Mouse (Mus musculus): ENCODE results near the gene Fam20a. TPM values are rescaled to one million over a fixed set of nuclear protein-coding genes. Genes with fewer than 3 reads are reported as not detected.
A peak's percentile ranks its signal among the peaks of the same experiment; 100 is the strongest.
"Not testable (repeated sequence)": the region's sequence is repeated elsewhere in the genome, so short reads cannot be mapped to it uniquely, and the experiment has no call there.

Fam20a gene
- total RNA-seq, 2 experiments from 2014 or later, result 11.8 to 15.7 TPM

DNA sequence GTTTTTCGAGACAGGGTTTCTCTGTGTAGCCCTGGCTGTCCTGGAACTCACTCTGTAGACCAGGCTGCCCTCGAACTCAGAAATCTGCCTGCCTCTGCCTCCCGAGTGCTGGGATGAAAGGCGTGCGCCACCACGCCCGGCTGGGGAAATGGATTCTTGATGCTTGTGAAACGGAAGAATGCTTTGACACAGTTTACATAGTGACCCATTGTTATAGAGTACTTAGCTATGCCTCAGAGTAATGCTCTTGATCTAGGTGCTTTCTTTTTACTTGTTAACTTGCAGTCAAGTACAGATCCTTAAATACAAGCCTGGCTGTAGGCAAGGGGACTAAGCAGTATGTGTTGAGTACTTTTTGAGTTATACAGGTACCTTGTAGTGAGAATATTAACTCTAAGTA, 61.6 kb downstream of the Fam20a start:
- not testable (repeated sequence) for DNase-seq (ENCODE audit: low spot score in 2 of 2)

DNA sequence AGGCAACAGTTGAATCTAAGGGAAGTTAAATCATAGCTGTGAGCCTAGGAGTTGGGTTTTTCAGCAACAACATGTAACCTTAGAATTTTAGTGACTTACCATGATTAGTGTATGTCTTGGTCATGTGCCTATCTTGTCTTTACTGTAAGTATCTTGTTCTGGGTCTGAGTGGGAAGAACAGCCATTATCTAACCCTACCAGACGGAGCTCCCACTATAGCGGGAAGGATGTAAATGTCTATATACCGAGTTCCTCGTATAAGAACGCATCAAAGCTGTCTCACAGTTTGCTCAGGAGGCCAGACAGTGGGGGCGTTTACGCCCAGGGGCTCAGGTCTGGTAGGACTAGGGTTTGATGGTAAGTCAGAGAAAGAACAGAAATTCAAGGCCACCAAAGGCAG, 65.8 kb downstream of the Fam20a start:
- no peak for DNase-seq (ENCODE audit: low spot score in 2 of 2)

DNA sequence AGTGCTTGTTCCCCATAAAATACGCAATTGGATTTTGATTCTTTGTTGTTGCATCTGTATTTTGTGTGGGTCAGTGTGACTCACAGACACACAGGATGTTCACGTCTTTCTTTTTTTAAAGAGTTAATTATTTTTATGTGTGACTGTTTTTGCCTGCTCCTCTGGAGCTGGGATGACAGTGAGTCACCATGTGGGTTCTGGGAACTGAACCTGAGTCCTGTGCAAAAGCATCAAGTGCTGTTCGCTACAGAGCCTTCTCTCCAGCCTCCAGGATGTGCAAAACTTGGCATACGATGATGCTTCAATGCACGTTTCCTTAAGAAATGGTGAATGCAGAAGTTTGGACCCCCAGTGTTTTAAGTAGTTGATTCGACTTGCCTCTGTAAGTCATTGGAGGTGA, 67.5 kb downstream of the Fam20a start:
- no peak for DNase-seq (ENCODE audit: low spot score in 2 of 2)

DNA sequence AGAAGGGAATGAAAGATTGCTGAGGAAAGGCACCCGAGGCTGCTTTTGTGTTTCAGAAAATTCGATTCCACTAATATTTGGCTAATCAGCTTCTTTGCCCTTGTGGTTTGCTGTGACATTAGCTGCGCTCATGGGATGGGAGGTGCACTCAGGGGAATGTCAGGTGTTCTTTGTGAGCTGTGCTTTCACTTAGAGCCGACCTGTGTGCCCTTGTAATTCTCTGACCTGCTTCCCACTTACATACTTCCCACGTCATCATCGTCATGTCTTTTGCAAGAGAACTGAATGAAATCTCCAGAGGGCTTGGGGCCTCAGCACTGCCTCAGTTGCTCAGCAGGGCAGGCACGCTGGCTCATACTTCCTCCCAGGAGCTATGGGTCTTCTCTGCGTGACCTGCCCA, 68.9 kb downstream of the Fam20a start:
- DNase-seq (ENCODE audit: low spot score in 2 of 2), result no peak

DNA sequence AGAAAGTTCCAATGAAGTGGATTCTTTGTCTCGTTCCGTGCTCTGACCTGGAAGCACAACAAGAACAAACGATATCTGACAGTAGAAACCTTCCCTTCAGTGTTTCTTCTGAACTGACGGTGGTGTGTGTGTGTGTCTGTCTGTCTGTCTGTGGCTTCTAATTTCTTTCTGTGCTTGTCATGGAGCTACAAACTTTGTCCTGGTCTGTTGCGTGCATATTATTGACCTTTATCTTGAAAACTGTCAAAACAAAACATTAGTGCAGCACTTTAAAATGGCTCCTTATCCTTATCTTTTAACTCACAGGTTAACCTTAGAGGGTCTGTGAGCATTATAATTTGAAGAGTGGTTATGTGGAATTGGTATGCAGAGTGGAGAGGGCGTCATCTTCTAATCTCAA, 69.6 kb downstream of the Fam20a start:
- DNase-seq (ENCODE audit: low spot score in 2 of 2), result no peak

DNA sequence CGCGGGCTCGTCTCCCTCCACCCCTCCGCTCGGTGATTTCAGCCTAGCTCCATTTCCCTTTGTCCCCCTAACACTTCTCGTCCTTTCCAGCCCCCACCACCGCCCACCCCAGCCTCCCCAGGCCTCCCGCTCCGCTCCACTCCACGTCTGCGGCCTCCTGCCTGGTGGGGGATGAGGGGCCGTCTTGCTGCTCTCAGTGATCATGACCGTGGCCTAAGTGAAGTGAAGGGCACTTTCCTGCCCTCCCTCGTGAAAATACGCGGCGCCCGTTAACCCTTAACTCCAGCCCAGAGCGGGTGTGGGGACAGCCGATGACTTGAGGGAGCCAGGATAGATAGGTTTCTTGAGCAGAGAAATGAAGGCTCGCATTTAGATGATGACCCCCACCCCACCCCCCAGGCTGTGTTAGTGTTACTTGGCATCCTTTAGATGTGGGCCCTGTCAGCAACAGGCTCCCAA, 70.5 kb downstream of the Fam20a start:
- no peak for DNase-seq (ENCODE audit: low spot score in 2 of 2)

DNA sequence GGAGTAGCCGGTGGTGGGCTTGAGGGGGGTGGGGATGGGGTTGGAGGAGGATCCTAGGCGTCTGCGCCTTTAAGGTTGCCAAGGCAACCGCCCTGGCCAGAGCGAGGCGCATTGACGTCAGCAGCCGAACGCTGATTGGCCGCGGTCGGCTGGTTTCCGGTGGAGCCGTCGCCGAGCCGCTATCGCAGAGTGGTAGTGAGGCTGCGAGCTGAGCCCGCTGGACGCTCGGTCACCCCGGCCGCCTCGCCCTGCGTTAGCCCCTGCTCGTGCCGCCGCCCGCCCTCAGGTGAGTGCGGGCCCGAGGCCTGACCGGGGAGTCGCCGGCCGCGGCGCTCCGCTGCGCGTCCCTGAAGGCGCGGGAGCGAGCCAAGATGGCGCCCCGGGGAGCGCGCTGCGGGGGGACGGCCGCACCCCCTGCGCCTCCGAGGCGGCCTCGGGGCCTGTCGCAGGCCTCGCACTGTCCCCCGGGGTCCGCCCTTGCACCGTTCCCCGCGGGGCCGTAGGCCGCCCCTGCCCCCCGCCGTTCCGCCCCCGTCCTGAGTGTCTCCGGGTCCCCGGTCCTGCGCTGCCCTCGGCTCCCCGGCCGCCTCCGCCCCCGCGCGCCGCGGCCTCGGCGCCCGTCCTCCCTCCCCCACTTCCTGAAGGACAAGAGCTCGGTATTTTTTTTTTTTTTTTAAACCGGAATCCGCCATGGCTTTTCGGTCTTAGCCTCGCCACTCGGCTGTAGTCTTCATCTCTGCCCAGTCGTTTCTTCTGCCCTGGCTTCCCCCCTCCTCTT, 71.1 kb downstream of the Fam20a start:
- DNase-seq (ENCODE audit: low spot score in 2 of 2), result peak; percentile 72 to 84

DNA sequence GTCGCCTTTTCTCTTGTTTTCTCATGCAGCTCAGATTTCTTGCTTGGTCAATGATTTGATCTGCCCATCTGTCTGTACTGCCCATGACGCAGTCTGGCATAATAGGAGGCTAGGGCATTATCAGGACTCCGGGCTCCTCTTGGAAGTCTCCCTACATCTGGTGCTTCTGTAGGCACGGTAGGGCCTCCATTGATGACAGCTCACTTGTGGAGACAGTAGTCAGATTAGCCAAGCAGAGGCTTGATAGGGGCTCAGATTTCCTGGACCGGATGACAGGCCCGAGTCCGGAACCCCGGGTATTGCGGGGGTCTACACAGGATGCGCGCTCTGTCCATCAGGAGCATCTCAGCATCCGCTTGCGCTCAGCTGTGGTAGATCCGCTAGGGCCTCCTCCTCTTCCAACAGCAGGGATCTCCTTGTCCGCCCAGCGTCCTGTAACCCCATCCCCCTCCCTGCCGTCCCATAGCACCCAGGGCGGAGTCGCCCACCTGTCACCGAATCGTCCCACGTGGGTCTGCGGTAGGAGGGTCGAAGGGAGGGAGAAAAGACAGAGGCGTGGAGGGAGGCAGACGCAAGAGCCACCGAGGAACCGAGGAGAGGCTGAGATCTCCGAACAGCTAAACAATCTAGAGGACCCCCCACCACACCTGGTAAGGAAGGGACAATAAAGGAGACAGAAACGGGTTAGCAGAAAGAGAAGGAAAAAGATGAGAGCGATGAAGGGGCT, 71.9 kb downstream of the Fam20a start:
- peak; percentile 48 to 58 for DNase-seq (ENCODE audit: low spot score in 2 of 2)

DNA sequence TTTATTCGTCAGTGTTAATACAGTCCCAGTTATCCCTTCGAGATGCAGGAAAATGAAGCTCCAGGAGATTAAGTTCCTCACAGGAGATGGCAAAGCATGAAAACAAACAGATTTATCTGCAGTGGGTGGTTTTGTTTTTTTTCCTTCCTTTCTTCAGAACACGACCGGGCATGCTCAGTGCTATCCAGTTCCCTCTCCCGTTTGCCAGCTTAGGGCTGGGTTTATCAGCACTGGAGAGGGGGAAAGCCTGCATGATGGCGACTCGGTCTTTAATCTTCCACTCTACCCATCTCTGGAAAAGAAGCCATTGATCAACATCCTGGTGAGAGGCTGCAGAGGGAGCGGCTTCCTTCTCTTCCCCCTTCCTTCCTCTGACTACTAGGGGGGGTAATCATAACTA, 72.9 kb downstream of the Fam20a start, which contains the start of gene Prkar1a:
Gene Prkar1a (plus strand): TSS at position 200 of the 400 bp plus-strand sequence.
- no peak for DNase-seq (ENCODE audit: low spot score in 2 of 2)

DNA sequence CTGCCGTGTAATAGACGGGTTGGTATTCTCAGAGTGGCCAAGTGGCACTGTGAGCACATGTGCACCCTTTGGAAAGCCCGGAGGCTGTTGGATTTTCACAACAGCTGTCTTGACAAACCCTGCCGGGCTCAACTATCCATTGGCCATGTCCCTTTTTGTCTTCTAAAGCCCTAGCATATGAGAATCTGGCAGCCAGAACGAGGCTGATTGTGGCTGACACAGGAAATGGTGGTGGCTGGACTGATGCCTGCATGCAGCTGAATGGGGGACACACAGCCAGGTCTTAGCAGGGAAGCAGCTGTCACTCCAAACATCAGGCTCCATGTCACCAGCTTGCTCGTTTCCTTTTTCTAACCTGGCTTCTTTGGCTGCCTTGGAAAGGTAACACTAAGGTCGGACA, 73.6 kb downstream of the Fam20a start:
- no peak for DNase-seq (ENCODE audit: low spot score in 2 of 2)

DNA sequence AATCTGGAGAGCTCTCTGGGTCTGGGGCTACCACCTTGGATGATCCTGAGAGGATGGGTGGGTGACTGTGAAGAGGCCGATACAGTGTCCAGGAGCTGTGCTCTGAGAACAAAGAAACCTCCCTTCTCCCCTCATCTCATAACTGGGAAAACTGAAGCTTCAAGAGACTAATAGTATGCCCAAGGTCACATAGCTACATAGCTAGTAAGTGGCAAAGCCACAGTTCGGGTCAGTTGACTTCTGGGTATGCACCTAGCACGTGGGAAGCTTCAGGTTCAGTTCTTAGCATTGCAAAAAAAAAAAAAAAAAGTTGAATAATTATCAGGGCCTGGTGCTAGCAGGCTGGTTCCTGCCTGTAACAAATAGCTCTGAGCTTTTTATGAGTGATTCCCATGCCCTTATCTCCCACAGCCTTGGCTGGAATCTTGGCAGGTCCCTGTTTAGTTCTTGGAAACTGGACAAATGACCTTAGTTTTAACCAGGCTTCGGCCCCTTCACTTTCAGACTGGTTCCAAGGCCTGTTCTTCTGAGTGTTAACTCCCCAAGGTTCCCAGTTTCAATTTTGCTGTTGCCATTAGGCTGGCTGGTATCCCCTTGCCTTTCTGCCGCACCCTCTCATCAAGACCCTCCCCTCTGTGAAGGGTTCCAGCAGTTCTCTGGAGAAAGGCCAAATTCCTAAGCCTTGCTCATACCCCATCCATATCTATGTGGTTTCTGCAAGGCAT, 80.4 kb downstream of the Fam20a start:
- no peak for DNase-seq (ENCODE audit: low spot score in 2 of 2)

DNA sequence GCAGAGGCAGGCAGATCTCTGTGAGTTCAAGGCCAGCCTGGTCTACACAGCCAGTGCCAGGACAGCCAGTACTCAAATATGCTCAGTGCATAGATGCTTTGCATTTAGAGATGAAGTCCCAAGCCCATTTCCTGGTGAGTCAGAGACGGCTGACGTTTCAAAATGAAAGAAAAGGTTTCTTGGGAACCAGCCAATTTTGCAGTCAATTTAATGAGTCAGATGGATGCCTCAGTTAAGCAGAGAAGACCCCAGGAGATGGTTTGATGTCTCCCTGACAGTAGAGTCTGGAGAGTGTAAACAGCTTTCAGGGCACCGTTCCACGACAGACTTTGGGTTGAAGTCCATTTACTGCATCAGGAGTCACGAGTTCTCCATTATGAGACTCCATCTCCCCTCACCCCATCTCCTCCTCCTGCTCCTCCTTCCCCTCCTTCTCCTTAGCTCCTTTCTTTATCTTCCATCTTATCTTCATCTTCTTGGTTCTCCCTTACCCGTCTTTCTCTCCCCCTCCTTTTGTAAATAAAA, 86.1 kb downstream of the Fam20a start:
- DNase-seq (ENCODE audit: low spot score in 2 of 2), result no peak

DNA sequence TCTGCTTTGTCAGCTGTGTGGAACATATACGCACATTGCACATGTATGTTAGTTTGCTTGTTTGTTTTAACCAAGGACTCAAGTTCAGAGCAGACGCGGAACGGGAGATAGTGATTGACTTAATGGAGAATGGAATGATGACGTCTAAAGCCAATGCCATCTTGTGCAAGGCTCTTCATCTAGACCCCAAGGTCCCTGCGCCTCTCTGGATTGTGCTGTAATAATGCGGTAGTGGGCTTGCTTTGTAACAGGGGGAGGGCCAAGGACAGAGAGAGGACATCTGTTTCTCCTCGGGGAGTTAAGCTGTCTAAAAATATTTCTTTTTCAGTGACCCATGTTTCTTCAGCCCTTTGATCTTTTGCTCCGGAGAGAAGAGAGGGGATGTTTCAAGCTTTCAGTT, 87.2 kb downstream of the Fam20a start:
- no peak for DNase-seq (ENCODE audit: low spot score in 2 of 2)

DNA sequence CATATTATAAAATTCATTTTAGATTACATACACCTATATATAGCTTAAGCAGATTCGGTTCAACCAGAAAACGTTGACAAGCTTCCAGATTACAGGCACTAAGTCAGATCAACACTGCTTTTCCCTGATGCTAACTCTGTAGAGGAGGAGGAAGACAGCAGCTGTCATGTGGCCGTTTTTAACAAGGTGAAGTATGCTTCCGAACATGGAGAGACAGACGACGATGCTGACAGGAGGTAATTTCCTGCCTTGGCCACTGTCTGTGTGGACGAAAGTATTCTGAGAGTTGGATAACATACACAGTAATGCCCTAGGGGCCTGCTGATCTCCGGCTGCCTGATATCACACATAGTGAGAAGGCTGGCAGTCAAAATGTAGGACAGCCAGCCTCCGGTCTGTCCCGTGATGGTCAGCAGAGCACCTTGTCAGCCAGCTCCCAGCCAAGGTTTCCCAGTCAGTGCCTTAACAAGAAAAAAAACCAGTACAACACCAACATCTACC, 93.0 kb downstream of the Fam20a start:
- no peak for DNase-seq (ENCODE audit: low spot score in 2 of 2)

DNA sequence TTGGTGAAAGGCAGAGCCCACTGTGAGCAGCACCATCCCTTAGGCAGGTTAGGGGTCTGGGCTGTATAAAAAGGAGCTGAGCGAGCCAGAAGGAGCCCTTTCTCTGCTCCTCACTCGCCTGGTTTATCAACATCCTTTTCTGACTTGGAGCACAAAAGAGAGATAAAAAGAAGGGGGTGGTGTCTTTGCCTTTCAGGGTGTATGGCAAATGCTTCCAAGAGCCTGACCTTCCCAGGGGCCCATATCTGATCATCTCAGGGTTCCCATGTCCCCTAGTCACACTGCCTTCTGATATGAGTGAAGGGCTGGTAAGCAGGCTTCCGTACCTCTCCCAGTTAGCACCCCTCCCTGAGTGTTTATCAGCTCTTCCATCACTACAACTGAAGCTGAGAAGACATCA, 94.0 kb downstream of the Fam20a start:
- no peak for DNase-seq (ENCODE audit: low spot score in 2 of 2)

DNA sequence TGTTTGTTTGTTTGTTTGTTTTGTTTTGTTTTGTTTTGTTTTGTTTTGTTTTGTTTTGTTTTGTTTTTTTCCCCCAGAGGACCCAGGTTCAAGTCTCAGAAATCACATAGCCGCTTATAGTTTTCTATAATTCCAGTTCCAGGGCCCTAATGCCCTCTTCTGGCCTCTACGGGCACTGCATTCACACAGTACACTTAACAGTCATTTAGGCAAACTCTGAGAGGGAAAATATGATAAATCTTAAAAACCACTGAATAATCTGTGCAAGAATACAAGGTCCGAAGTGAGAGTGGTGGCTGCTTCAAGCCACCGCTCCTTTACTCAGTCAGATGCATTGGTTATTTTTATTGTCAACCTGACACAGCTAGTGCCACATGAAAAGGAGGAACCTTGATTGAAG, 94.4 kb downstream of the Fam20a start:
- DNase-seq (ENCODE audit: low spot score in 2 of 2), result no peak

DNA sequence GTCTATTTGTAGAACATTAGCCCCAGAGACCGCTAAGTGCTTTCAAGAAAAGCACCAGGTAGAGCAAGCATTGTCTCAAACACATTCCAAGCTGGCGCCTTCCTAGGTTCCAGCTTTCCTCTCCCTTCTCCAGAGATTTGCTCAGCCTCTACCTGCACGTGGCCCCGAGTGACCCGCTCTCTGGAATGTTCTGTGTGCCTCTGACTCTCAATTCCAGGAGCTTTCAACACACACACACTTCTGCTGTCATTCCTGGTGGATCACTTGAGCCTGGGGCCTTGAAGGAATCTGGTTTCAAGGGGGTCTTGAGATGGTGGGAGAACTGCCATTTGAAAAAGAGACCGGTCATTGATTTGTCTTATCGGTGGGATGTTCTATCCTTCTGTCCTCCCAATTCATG, 98.8 kb downstream of the Fam20a start:
- DNase-seq (ENCODE audit: low spot score in 2 of 2), result no peak

DNA sequence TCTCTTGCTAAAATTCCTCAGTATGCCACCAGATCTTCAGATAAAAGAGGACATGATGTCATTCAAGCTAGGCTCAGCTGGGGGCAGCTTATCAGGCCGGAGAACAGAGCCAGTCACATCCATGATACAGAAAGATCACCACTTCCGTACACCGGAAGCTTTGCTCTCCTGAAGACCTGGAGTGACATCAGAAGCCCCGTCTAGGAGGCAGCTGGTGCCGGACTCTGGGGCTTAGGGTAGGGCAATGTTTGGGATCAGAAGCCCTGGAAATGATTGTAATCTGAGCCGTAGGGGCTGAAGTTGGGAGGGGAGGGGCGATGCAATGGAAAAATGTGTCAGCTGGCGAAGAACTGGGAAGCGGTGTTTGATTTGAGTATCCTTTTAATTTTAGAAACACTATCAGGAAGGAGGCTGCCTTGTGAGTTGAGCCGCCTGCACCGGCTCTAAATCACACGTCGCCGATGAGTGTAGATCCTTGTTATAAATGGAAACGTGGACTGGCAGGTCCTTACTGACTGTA, 99.5 kb downstream of the Fam20a start:
- no peak for DNase-seq (ENCODE audit: low spot score in 2 of 2)

DNA sequence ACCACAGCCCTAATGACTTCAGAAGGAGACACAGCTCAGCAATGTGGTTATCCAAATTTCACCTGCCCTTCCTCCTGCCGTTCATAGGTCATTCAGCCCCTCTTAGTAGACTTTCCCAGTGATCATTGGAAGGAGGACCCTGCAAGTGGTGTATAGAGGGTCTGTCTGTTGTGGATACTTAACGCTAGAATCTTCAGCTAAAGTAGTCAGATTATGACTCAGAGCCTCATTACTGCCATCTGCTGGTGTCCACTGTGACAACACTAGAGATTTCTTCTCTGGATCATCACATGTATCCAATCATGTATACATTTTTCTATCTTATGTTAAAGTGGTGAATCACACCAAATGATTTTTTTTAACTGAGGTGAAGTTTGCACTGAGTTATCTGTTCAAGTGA, 100.9 kb downstream of the Fam20a start:
- no peak for DNase-seq (ENCODE audit: low spot score in 2 of 2)

DNA sequence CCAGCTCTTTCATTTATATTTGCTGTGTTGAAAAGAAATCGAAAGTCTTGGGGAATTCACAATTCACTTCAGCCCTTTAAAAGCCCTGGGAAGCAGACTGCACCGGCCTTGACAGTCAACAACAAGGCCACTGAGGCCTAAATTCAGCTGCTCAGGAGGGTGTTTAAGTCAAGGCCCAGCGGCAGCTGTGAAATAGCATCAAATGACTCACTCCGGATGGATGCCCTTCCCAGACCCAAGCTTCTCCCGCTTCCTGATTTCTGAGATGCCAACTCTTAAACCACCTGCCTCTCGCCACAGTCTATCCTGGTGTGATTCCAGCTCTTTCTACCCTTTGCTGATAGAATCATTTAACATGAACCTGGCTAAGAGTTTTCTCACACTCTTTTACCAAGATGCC, 101.7 kb downstream of the Fam20a start:
- DNase-seq (ENCODE audit: low spot score in 2 of 2), result no peak

Data from adrenal gland, postnatal 4 days (tissue).